In the genomic region with DNA sequence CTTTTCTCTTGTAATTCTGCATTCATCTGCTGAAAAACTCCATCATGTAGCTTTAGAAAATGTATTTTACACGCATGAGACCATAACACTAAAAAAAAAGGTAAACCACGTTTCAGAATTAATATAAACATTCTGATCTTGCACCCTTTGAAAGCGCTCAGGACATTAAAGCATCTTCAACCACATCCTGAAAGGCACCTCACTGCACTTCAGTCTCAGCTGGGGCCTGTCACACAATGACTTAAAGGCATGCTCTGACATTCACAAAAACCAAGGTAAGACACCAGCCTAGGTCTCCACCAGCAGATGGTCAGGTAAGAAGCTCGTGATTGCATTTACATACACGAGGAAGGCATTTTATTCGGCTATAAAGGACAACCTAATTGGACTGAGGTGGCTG, we compare ENCODE assay signal across 25 mouse cellular contexts.
DNase-seq lines count a peak whose midpoint lies in the region; ATAC-seq lines count a peak whose summit lies in the region.
"Had no signal": no experiment of that assay in that cellular context is flagged by ENCODE, and none has a peak within 500 bp of the region (broad histone marks: within the 10 kb centered on the region; RNA-seq: fewer than 3 reads in every experiment).

No protein-coding gene starts in this region.

- no peaks in the 10 kb centered on the region for H3K9me3 ChIP-seq in kidney, embryonic 14.5 days (ENCODE audit: control insufficient read depth, low read length)
- no peaks in the 10 kb centered on the region for H3K9me3 ChIP-seq in hindbrain, embryonic 14.5 days (ENCODE audit: control insufficient read depth, low read length)
- H3K9me3 ChIP-seq: embryonic facial prominence, embryonic 10.5 days; forebrain, embryonic 10.5 days; limb, embryonic 15.5 days; midbrain, embryonic 15.5 days; stomach, embryonic 15.5 days had no signal

- H3K36me3 ChIP-seq in kidney, embryonic 14.5 days (ENCODE audit: control insufficient read depth, insufficient read depth, low read length) = no peaks in the 10 kb centered on the region
- H3K36me3 ChIP-seq in hindbrain, embryonic 14.5 days (replicated peaks; ENCODE audit: control insufficient read depth, insufficient read depth) = no peaks in the 10 kb centered on the region
- H3K36me3 ChIP-seq: embryonic facial prominence, embryonic 10.5 days; forebrain, embryonic 10.5 days; limb, embryonic 15.5 days; midbrain, embryonic 15.5 days; stomach, embryonic 15.5 days had no signal

- no peak overlapping the region for H3K27ac ChIP-seq in kidney, embryonic 14.5 days (ENCODE audit: low read depth, low read length)
- no peak overlapping the region for H3K27ac ChIP-seq in hindbrain, embryonic 14.5 days
- H3K27ac ChIP-seq: embryonic facial prominence, embryonic 10.5 days; forebrain, embryonic 10.5 days; heart, adult 2 months; limb, embryonic 15.5 days; midbrain, embryonic 15.5 days had no signal

- WGBS in kidney, embryonic 14.5 days = 81% methylated on average over 6 of the region's 6 CpGs
- 85% methylated on average over 6 of the region's 6 CpGs for WGBS in hindbrain, embryonic 14.5 days

- ATAC-seq in kidney, embryonic 14.5 days (ENCODE audit: low FRiP score, low TSS enrichment) = no peak
- no peak for ATAC-seq in hindbrain, embryonic 14.5 days (ENCODE audit: low FRiP score)
- ATAC-seq: forebrain, postnatal 0 days; hindbrain, embryonic 16.5 days; intestine, embryonic 16.5 days; midbrain, embryonic 15.5 days had no signal

- no peaks in the 10 kb centered on the region for H3K27me3 ChIP-seq in kidney, embryonic 14.5 days (ENCODE audit: control insufficient read depth, insufficient read depth, low read length)
- no peaks in the 10 kb centered on the region for H3K27me3 ChIP-seq in hindbrain, embryonic 14.5 days (ENCODE audit: control insufficient read depth, insufficient read depth, low read length)
- H3K27me3 ChIP-seq: limb, embryonic 15.5 days; midbrain, embryonic 15.5 days; stomach, embryonic 15.5 days had no signal

- DNase-seq in kidney, postnatal 10 days = no peak
- DNase-seq in CD4-positive helper T cell, adult 2 months (ENCODE audit: low read depth, low spot score) = peak; percentile 81
- DNase-seq in T-cell, adult 2 months (ENCODE audit: low spot score) = peak; percentile 72
- peak; percentile 27 to 53 for DNase-seq in natural killer cell, adult 2 months (ENCODE audit: low spot score in 2 of 2)
- DNase-seq in hindbrain, embryonic 14.5 days (ENCODE audit: low spot score) = no peak
- no peak for DNase-seq in left cerebral cortex, postnatal 10 days (ENCODE audit: extremely low spot score in 1 of 2, low spot score in 2 of 2)
- no peak for DNase-seq in retina, embryonic 14.5 days (ENCODE audit: low spot score)
- DNase-seq: cerebellum, adult 9-10 months; forebrain, postnatal 0 days; gastrocnemius, postnatal 25 days; heart, adult 2 months; kidney, adult 9 months; kidney, postnatal 36 days; layer of hippocampus, adult 9-11 months; left cerebral cortex, postnatal 4 days; right cerebral cortex, postnatal 25 days; spleen, adult 18-20 months had no signal

- H3K4me2 ChIP-seq in kidney, embryonic 14.5 days (replicated peaks; ENCODE audit: low read depth, low read length) = no peak overlapping the region
- H3K4me2 ChIP-seq in hindbrain, embryonic 14.5 days (replicated peaks) = no peak overlapping the region
- H3K4me2 ChIP-seq: limb, embryonic 15.5 days; midbrain, embryonic 15.5 days; stomach, embryonic 15.5 days had no signal

- 0 out of 2 replicates have a peak overlapping the region, but pooled peaks have one; percentile 4 for H3K9ac ChIP-seq in kidney, embryonic 14.5 days (ENCODE audit: low read depth, low read length)
- H3K9ac ChIP-seq in hindbrain, embryonic 14.5 days = no peak overlapping the region
- H3K9ac ChIP-seq: forebrain, postnatal 0 days; limb, embryonic 15.5 days; midbrain, embryonic 15.5 days; stomach, embryonic 15.5 days had no signal

- intact Hi-C loops in left cerebral cortex, postnatal 10 days (cut with DNase I) = no loop called here

- no peak overlapping the region for H3K4me3 ChIP-seq in kidney, embryonic 14.5 days (ENCODE audit: low read length)
- no peak overlapping the region for H3K4me3 ChIP-seq in hindbrain, embryonic 14.5 days (replicated peaks; ENCODE audit: low read length)
- H3K4me3 ChIP-seq: embryonic facial prominence, embryonic 10.5 days; forebrain, embryonic 10.5 days; heart, adult 2 months; limb, embryonic 15.5 days; midbrain, embryonic 15.5 days; stomach, embryonic 15.5 days had no signal

- H3K4me1 ChIP-seq in kidney, embryonic 14.5 days (ENCODE audit: control insufficient read depth, insufficient read depth, low read length) = peaks cover 10% of the 10 kb centered on the region
- peaks cover 3% of the 10 kb centered on the region; the same call in 1 of the 2 replicates for H3K4me1 ChIP-seq in hindbrain, embryonic 14.5 days (replicated peaks; ENCODE audit: control insufficient read depth, insufficient read depth, low read length)

Comparison
In these comparisons a context has a peak if more than half of its experiments do, and no peak if none do; other contexts are left out.
1. DNase-seq: peak in CD4-positive helper T cell, adult 2 months (single experiment), T-cell, adult 2 months (single experiment) and natural killer cell, adult 2 months (2 of 2); none in kidney, postnatal 10 days (single experiment), hindbrain, embryonic 14.5 days (single experiment), left cerebral cortex, postnatal 10 days (0 of 2) and retina, embryonic 14.5 days (single experiment).